Mouse (Mus musculus) liver, embryonic 12.5 days (tissue): ENCODE results near the gene Olfr577. TPM values are rescaled to one million over a fixed set of nuclear protein-coding genes. Genes with fewer than 3 reads are reported as not detected.

Experiments
- ATAC-seq: fragments of 200-750 bp; cut with Nextera tagmentation; 2 replicates; pipeline ENCODE4 v1.8.0; 2017; ENCODE audit warnings: moderate number of reproducible peaks, mild to moderate bottlenecking, moderate library complexity
- H3K27ac ChIP-seq: fragments of 300-500 bp; sonication (generic); 2 replicates; pipeline ENCODE4 v1.5.1; 2016; ENCODE audit warnings: mild to moderate bottlenecking
- H3K27me3 ChIP-seq: fragments of 300-500 bp; sonication (generic); replicated peaks from 2 replicates; pipeline ENCODE4 v1.6.1; 2016; ENCODE audit warnings: mild to moderate bottlenecking, moderate library complexity
- H3K36me3 ChIP-seq: fragments of 300-500 bp; sonication (generic); 2 replicates; pipeline ENCODE4 v1.6.1; 2016; ENCODE audit warnings: mild to moderate bottlenecking, moderate library complexity
- H3K4me1 ChIP-seq: fragments of 300-500 bp; sonication (generic); 2 replicates; pipeline ENCODE4 v1.6.1; 2016
- H3K4me2 ChIP-seq: fragments of 300-500 bp; sonication (generic); 2 replicates; pipeline ENCODE4 v1.6.1; 2016; ENCODE audit warnings: mild to moderate bottlenecking, moderate library complexity
- H3K4me3 ChIP-seq: fragments of 300-500 bp; sonication (generic); 2 replicates; pipeline ENCODE4 v1.5.1; 2016; ENCODE audit warnings: mild to moderate bottlenecking, moderate library complexity
- H3K9ac ChIP-seq: fragments of 300-500 bp; sonication (generic); 2 replicates; pipeline ENCODE4 v1.6.1; 2016; ENCODE audit warnings: mild to moderate bottlenecking, moderate library complexity
- H3K9me3 ChIP-seq: fragments of 300-500 bp; sonication (generic); replicated peaks from 2 replicates; pipeline ENCODE4 v1.6.1; 2016; ENCODE audit warnings: mild to moderate bottlenecking, moderate library complexity
- WGBS: fragments of 180-500 bp; shearing (Covaris S2); methylation state at CpG from one replicate; pipeline ENCODE4 v1.1.7; 2016; ENCODE audit not compliant: insufficient replicate concordance; 5-methylcytosine and 5-hydroxymethylcytosine counted together
- polyA plus RNA-seq: library from polyadenylated mRNA; unstranded; fragments of >200 nt; fragmentation: Nextera tagmentation; extraction: Ambion mirVana; gene quantifications from 2 replicates; pipeline ENCODE4 v1.2.1, GENCODE M21; 2016

Gene Olfr577
- not detected in 2 replicates for polyA plus RNA-seq

DNA sequence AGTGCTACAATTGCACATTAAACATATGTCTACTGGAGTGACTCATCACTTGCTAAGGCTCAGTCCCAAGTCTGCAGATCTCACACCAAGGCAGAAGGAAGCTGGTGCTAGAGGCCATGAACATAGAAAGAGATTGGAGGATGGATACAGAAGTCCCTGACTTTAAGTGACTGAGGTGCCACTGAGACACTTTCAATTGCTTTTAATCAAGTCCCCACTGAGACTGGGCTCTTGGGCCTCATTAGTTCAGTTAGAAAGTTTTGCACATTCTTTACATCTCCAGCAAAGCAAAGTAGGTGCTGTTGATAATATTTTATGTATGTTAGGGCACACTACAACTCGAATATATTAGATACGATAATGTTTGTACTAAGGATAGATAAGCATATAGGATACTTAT lies at the start of gene Olfr577:
Olfr577 (minus strand) TSS at position 101 of the 400 bp plus-strand sequence.
- Histone ChIP-seq H3K9me3 (no peaks in the 10 kb centered on the region), H3K4me1 (no peaks in the 10 kb centered on the region), H3K36me3 (no peaks in the 10 kb centered on the region), H3K27me3 (no peaks in the 10 kb centered on the region), H3K9ac (no peak within 1 kb of the TSS), H3K27ac (no peak within 1 kb of the TSS), H3K4me2 (no peak within 1 kb of the TSS), H3K4me3 (no peak within 1 kb of the TSS)
- ATAC-seq: no peak
- 65% methylated on average over 2 of the region's 2 CpGs for WGBS

DNA sequence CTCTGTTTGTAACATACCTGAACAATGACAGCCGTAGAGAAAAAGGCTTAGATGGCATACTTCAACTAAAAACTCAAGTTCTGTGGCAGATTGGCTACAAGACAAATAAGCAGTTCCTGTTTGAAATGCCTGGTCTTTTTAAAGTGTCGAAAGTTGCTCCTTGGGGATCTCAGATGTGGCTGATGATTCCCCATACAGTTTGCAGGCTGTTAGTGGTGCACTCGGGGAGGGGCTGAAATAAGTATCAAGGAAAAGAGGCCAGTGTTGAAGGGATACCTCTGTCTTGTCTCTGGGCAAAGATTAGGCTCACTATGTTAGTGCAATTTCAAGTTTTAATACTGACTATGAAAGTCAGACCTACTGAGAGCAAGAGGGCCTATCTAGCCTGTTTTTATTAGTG lies 13.5 kb upstream of the Olfr577 start, which contains the start of gene Olfr578:
Olfr578 (minus strand) TSS at position 101 of the 400 bp plus-strand sequence.
- no peaks in the 10 kb centered on the region for H3K4me1 ChIP-seq
- H3K27ac ChIP-seq: no peak within 1 kb of the TSS
- no peak within 1 kb of the TSS for H3K4me2 ChIP-seq
- H3K4me3 ChIP-seq: no peak within 1 kb of the TSS
- H3K9me3 ChIP-seq: no peaks in the 10 kb centered on the region
- H3K36me3 ChIP-seq: no peaks in the 10 kb centered on the region
- no peaks in the 10 kb centered on the region for H3K27me3 ChIP-seq
- H3K9ac ChIP-seq: no peak within 1 kb of the TSS
- ATAC-seq: no peak
- WGBS: 50% methylated on average over 3 of the region's 3 CpGs

GRCm38 (mm10) chr7:102974399-102974798 lies 1.3 kb downstream of the Olfr577 start:
- Histone ChIP-seq H3K9ac (no peak overlapping the region), H3K27me3 (no peaks in the 10 kb centered on the region)
- no peak for ATAC-seq

GRCm38 (mm10) chr7:102962360-102962759 lies 13.4 kb downstream of the Olfr577 start, which contains the start of gene Olfr576:
Gene Olfr576, plus strand, starts transcription at chr7:102962660.
- WGBS: 29% methylated on average over 2 of the region's 2 CpGs
- no peaks in the 10 kb centered on the region for H3K27me3 ChIP-seq

More at GRCm38 (mm10) chr7:102974399-102974798, 1.3 kb downstream of the Olfr577 start:
- no peak overlapping the region for H3K4me3 ChIP-seq
- no peaks in the 10 kb centered on the region for H3K9me3 ChIP-seq
- H3K4me2 ChIP-seq: no peak overlapping the region
- H3K27ac ChIP-seq: no peak overlapping the region
- WGBS: 33% methylated on average over 1 of the region's 1 CpGs
- H3K36me3 ChIP-seq: no peaks in the 10 kb centered on the region
- H3K4me1 ChIP-seq: no peaks in the 10 kb centered on the region

DNA sequence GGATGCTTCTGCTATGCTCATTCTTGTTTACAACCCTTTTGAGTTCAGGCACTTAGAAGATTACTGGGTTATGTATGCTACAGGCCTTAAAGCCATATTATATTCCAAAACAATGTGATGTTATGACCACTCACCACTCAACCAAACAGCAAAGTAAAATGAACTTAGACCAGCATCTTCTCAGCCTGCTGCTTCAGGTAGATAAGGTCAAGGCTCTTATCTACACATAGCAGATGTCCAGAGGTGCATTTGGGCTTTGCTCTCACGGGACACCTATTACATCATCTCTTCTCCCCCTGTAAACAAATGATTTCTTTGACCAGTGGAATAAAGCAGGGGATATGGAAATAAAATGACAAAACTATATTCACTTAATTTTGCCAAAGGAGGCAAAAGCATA lies 17.1 kb downstream of the Olfr577 start, which contains the start of gene Olfr575:
Olfr575 (minus strand) TSS at position 183 of the 400 bp plus-strand sequence.
- H3K4me1 ChIP-seq: peaks cover 16% of the 10 kb centered on the region; the same call in 1 of the 2 replicates
- H3K4me2 ChIP-seq: peak within 1 kb of the TSS; percentile 29
- H3K27ac ChIP-seq: peak within 1 kb of the TSS; percentile 81
- H3K36me3 ChIP-seq: no peaks in the 10 kb centered on the region
- H3K9ac ChIP-seq: 0 out of 2 replicates have a peak within 1 kb of the TSS, but pooled peaks have one; percentile 12
- 6% methylated on average over 1 of the region's 1 CpGs for WGBS
- H3K27me3 ChIP-seq: no peaks in the 10 kb centered on the region
- no peak within 1 kb of the TSS for H3K4me3 ChIP-seq
- H3K9me3 ChIP-seq: no peaks in the 10 kb centered on the region
- ATAC-seq: peak; percentile 95

More at GRCm38 (mm10) chr7:102962360-102962759, 13.4 kb downstream of the Olfr577 start, which contains the start of gene Olfr576:
- Histone ChIP-seq H3K36me3 (no peaks in the 10 kb centered on the region), H3K9me3 (no peaks in the 10 kb centered on the region), H3K4me1 (peaks cover 14% of the 10 kb centered on the region; the same call in 1 of the 2 replicates), H3K27ac (no peak within 1 kb of the TSS), H3K4me3 (no peak within 1 kb of the TSS), H3K9ac (no peak within 1 kb of the TSS), H3K4me2 (no peak within 1 kb of the TSS)
- ATAC-seq: no peak

DNA sequence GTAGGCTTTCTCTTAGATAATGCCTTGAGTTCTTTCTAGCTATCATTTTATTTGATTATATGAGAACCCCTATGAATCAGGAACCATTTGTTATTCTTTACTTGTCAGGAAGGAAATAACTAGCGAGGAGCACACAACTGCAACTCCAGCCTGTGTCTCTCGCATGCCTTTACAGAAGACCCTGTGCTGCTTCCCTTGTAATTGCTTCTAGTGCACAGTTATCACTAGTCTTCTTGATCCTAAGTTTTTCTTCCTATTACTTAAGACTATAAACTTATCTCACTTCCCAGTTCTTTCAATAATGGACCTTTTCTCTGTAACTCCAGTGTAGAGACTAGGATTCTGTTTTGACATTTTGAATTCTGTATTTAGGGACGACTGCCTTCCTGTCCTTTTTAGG lies 17.6 kb downstream of the Olfr577 start:
- 48% methylated on average over 3 of the region's 3 CpGs for WGBS
- no peaks in the 10 kb centered on the region for H3K36me3 ChIP-seq
- no peaks in the 10 kb centered on the region for H3K9me3 ChIP-seq
- H3K4me3 ChIP-seq: no peak overlapping the region
- ATAC-seq: peak; percentile 59
- H3K4me2 ChIP-seq: peak overlapping the region; percentile 29
- H3K27ac ChIP-seq: peak overlapping the region; percentile 81
- H3K27me3 ChIP-seq: no peaks in the 10 kb centered on the region
- 0 out of 2 replicates have a peak overlapping the region, but pooled peaks have one; percentile 12 for H3K9ac ChIP-seq
- H3K4me1 ChIP-seq: peaks cover 16% of the 10 kb centered on the region; the same call in 1 of the 2 replicates

- Histone ChIP-seq H3K9me3 (no peaks in the 10 kb centered on the region), H3K36me3 (no peaks in the 10 kb centered on the region), H3K4me1 (no peaks in the 10 kb centered on the region), H3K4me2 (no peak overlapping the region), H3K27me3 (no peaks in the 10 kb centered on the region), H3K9ac (no peak overlapping the region), H3K4me3 (no peak overlapping the region), H3K27ac (no peak overlapping the region)
- no peak for ATAC-seq
- whole genome bisulfite sequencing: 43% methylated on average over 1 of the region's 1 CpGs
These were observed 25.0 kb downstream of the Olfr577 start for GRCm38 (mm10) chr7:102950732-102951131.

- WGBS: 72% methylated on average over 1 of the region's 1 CpGs
- no peak for ATAC-seq
- no peak within 1 kb of the TSS for H3K4me3 ChIP-seq
- H3K27ac ChIP-seq: no peak within 1 kb of the TSS
- H3K9me3 ChIP-seq: no peaks in the 10 kb centered on the region
- peaks cover 2% of the 10 kb centered on the region; the same call in 1 of the 2 replicates for H3K4me1 ChIP-seq
- H3K27me3 ChIP-seq: no peaks in the 10 kb centered on the region
- H3K36me3 ChIP-seq: no peaks in the 10 kb centered on the region
- no peak within 1 kb of the TSS for H3K9ac ChIP-seq
- H3K4me2 ChIP-seq: no peak within 1 kb of the TSS
These were observed 27.6 kb downstream of the Olfr577 start, which contains the start of gene Olfr574 for GRCm38 (mm10) chr7:102948167-102948566. Gene Olfr574, plus strand, starts transcription at chr7:102948467.

DNA sequence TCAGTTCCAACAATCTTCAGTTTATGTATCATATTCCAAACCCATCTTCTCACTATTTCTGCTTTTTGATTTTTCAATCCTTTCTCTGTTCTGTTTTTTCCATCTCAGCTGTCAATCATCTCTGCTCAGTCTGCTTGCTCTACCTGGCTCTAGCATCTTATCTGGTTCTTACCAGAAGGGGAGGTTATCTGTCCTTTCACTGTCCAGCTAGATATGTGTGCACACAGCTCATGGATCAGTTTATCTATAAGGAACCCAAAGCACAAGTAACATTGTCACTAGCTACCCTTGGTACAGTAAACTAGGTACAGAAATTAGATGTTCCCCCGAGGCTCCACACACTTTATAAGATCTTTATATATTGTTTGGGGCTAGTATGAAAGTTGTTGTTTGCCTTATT lies 32.3 kb downstream of the Olfr577 start:
- peak; percentile 93 for ATAC-seq
- H3K9me3 ChIP-seq: no peaks in the 10 kb centered on the region

DNA sequence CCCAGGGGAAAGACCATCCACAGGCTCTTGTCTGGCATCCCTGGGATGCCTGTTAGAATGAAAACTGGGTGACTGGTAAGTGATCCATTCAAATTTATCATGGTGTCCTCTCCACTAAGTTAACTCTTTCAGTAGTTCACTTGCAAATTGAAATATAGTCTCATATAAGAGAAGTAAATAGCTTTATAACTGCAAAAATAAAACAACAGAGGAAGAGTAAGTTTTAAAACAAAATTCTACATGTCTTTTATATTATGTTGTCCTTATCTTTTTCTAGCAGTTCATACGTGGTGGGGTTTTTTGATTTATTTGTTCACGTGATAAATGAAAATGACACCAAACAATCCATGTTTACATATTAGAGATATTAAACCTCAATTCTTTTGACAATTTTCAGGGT lies 33.3 kb downstream of the Olfr577 start, which contains the start of gene Olfr573-ps1:
Olfr573-ps1 (minus strand) TSS at position 101 of the 400 bp plus-strand sequence.
- Histone ChIP-seq H3K27ac (no peak within 1 kb of the TSS), H3K4me1 (peaks cover 2% of the 10 kb centered on the region; the same call in 1 of the 2 replicates), H3K4me2 (no peak within 1 kb of the TSS), H3K36me3 (no peaks in the 10 kb centered on the region), H3K9me3 (no peaks in the 10 kb centered on the region), H3K27me3 (no peaks in the 10 kb centered on the region), H3K4me3 (no peak within 1 kb of the TSS), H3K9ac (no peak within 1 kb of the TSS)
- 73% methylated on average over 2 of the region's 2 CpGs for WGBS
- ATAC-seq: no peak

More for the DNA sequence above, 32.3 kb downstream of the Olfr577 start:
- Histone ChIP-seq H3K4me3 (no peak overlapping the region), H3K27me3 (no peaks in the 10 kb centered on the region), H3K36me3 (no peaks in the 10 kb centered on the region), H3K27ac (no peak overlapping the region), H3K4me2 (no peak overlapping the region), H3K4me1 (peaks cover 2% of the 10 kb centered on the region; the same call in 1 of the 2 replicates), H3K9ac (no peak overlapping the region)
- 51% methylated on average over 1 of the region's 1 CpGs for WGBS

DNA sequence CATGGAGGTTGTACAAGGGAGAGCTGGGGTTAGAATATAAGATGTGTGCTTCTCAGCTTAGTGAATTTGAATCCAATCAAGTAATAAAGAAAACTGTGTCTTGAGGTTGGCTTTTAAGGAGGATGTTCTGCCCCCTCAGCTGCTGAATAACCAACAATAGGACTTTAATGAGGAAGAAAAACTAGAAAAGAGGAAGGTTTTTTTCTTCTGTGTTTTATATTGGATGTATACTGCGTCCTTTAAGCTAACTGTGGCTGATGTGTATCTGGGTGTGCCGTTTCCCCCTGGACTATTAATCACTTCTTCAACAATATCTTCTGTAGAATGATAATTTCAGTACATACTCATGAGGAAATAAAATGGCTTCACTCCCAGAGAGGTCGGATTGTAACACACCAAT lies 48.6 kb downstream of the Olfr577 start:
- Histone ChIP-seq H3K4me1 (no peaks in the 10 kb centered on the region), H3K4me2 (no peak overlapping the region), H3K27ac (no peak overlapping the region), H3K4me3 (no peak overlapping the region), H3K9me3 (no peaks in the 10 kb centered on the region), H3K9ac (no peak overlapping the region), H3K27me3 (no peaks in the 10 kb centered on the region), H3K36me3 (no peaks in the 10 kb centered on the region)
- WGBS: 43% methylated on average over 3 of the region's 3 CpGs
- no peak for ATAC-seq

DNA sequence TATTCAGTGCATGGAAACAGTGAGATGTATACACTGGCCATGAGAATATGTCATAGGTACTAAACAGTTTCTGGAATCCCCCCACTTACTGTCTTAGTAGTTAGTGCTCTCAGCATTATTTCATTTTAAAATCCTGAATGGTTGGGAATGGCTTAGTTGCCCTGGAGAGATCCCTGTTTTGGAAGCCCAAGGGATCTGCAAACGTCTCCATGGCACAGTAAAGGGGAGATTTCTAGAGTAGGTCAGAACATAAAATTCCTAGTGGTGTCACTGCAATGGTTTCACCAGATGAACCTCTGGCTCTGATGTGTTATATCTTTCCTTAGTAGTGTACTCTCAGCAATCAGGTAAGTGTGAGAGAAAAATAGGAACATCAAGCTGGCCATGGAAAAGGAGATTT lies 51.6 kb downstream of the Olfr577 start, which contains the start of gene Olfr572:
Olfr572 (plus strand) TSS at position 301 of the 400 bp plus-strand sequence.
- ATAC-seq: no peak
- Histone ChIP-seq H3K4me3 (no peak within 1 kb of the TSS), H3K4me1 (no peaks in the 10 kb centered on the region), H3K27ac (no peak within 1 kb of the TSS), H3K4me2 (no peak within 1 kb of the TSS), H3K9me3 (no peaks in the 10 kb centered on the region), H3K27me3 (no peaks in the 10 kb centered on the region), H3K36me3 (no peaks in the 10 kb centered on the region), H3K9ac (no peak within 1 kb of the TSS)
- 33% methylated on average over 1 of the region's 1 CpGs for WGBS
